Mouse (Mus musculus): ENCODE data around the gene Tmcc3. TPM values are rescaled to one million over a fixed set of nuclear protein-coding genes. Genes with fewer than 3 reads are reported as not detected.
"Not testable (repeated sequence)": the region's sequence is repeated elsewhere in the genome, so short reads cannot be mapped to it uniquely, and the experiment has no call there.

Tmcc3 gene
- polyA plus RNA-seq, 1 experiment from 2014 or later, result 20.8 TPM

DNA sequence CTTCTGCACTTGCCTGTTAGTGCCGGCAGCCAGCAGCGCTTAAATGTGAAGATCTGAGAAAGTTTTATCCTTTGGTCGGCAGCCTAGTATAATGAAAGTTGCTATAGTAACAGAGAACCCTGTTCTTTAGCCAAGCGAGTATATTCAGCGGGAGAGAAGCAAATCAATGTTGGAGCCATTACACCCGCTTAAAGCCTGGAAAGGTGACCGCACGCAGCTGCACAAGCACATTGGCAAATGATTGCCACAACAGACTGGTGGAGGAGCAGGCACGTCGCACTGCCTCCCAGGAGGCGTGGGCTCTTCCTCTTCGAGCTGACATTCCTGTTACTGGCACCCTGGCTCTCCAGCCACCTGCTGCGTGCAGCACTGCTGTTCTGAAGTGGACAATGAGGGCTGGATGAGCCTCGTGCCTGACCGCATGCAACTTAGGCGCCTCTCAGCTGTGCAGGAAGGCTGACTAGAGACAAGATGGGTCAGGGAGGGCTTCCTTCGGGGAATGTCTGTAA is 273.2 kb downstream of the Tmcc3 start:
- ATAC-seq (ENCODE audit: low FRiP score, low TSS enrichment), result no peak
- Histone ChIP-seq H3K9me3 (ENCODE audit: control insufficient read depth, low read length) (no peaks in the 10 kb centered on the region), H3K27me3 (ENCODE audit: control insufficient read depth, insufficient read depth, low read length) (no peaks in the 10 kb centered on the region), H3K9ac (ENCODE audit: low read length) (no peak overlapping the region), H3K4me2 (replicated peaks; ENCODE audit: low read depth) (no peak overlapping the region), H3K27ac (replicated peaks) (no peak overlapping the region), H3K4me1 (replicated peaks; ENCODE audit: control insufficient read depth, insufficient read depth) (no peaks in the 10 kb centered on the region), H3K36me3 (ENCODE audit: control insufficient read depth, insufficient read depth, low read length) (peaks cover 7% of the 10 kb centered on the region; the same call in 1 of the 2 replicates), H3K4me3 (ENCODE audit: low read depth, low read length) (no peak overlapping the region)
- no peak for DNase-seq (ENCODE audit: low spot score)
- WGBS, result 59% methylated on average over 17 of the region's 17 CpGs
- no peak for TF ChIP-seq CTCF (IDR thresholded peaks at IDR 0.05; ENCODE audit: low read depth)

- Histone ChIP-seq H3K4me3 (ENCODE audit: low read depth, low read length) (no peak overlapping the region), H3K9ac (ENCODE audit: low read length) (no peak overlapping the region), H3K36me3 (ENCODE audit: control insufficient read depth, insufficient read depth, low read length) (0 out of 2 replicates have a peak, but pooled peaks cover 4% of the 10 kb centered on the region), H3K27me3 (ENCODE audit: control insufficient read depth, insufficient read depth, low read length) (no peaks in the 10 kb centered on the region), H3K9me3 (ENCODE audit: control insufficient read depth, low read length) (no peaks in the 10 kb centered on the region), H3K27ac (replicated peaks) (no peak overlapping the region), H3K4me1 (replicated peaks; ENCODE audit: control insufficient read depth, insufficient read depth) (no peaks in the 10 kb centered on the region), H3K4me2 (replicated peaks; ENCODE audit: low read depth) (no peak overlapping the region)
- WGBS, result 71% methylated on average over 8 of the region's 8 CpGs
- DNase-seq (ENCODE audit: low spot score) (no peak), ATAC-seq (ENCODE audit: low FRiP score, low TSS enrichment) (no peak)
- TF ChIP-seq CTCF (IDR thresholded peaks at IDR 0.05; ENCODE audit: low read depth), result no peak
- no peak for TF ChIP-seq EP300 (optimal IDR thresholded peaks at IDR 0.05)
Measured at GRCm38 (mm10) chr10:94585819-94586218, 274.1 kb downstream of the Tmcc3 start.

- no peak for TF ChIP-seq EP300 (optimal IDR thresholded peaks at IDR 0.05)
- TF ChIP-seq CTCF (IDR thresholded peaks at IDR 0.05; ENCODE audit: low read depth), result no peak
- 60% methylated on average over 5 of the region's 5 CpGs for WGBS
- DNase-seq (ENCODE audit: low spot score) (no peak), ATAC-seq (ENCODE audit: low FRiP score, low TSS enrichment) (no peak)
- Histone ChIP-seq H3K4me2 (replicated peaks; ENCODE audit: low read depth) (no peak overlapping the region), H3K4me1 (replicated peaks; ENCODE audit: control insufficient read depth, insufficient read depth) (no peaks in the 10 kb centered on the region), H3K9me3 (ENCODE audit: control insufficient read depth, low read length) (no peaks in the 10 kb centered on the region), H3K27ac (replicated peaks) (no peak overlapping the region), H3K27me3 (ENCODE audit: control insufficient read depth, insufficient read depth, low read length) (no peaks in the 10 kb centered on the region), H3K4me3 (ENCODE audit: low read depth, low read length) (no peak overlapping the region), H3K36me3 (ENCODE audit: control insufficient read depth, insufficient read depth, low read length) (0 out of 2 replicates have a peak, but pooled peaks cover 4% of the 10 kb centered on the region), H3K9ac (ENCODE audit: low read length) (no peak overlapping the region)
Measured at GRCm38 (mm10) chr10:94588976-94589375, 277.2 kb downstream of the Tmcc3 start.

- Histone ChIP-seq H3K36me3 (ENCODE audit: control insufficient read depth, insufficient read depth, low read length) (no peaks in the 10 kb centered on the region), H3K9ac (ENCODE audit: low read length) (no peak overlapping the region), H3K4me1 (replicated peaks; ENCODE audit: control insufficient read depth, insufficient read depth) (no peaks in the 10 kb centered on the region), H3K27me3 (ENCODE audit: control insufficient read depth, insufficient read depth, low read length) (no peaks in the 10 kb centered on the region), H3K4me3 (ENCODE audit: low read depth, low read length) (no peak overlapping the region), H3K4me2 (replicated peaks; ENCODE audit: low read depth) (no peak overlapping the region), H3K27ac (replicated peaks) (no peak overlapping the region), H3K9me3 (ENCODE audit: control insufficient read depth, low read length) (no peaks in the 10 kb centered on the region)
- ATAC-seq (ENCODE audit: low FRiP score, low TSS enrichment), result no peak
- DNase-seq (ENCODE audit: low spot score), result no peak
- WGBS, result 64% methylated on average over 9 of the region's 9 CpGs
- TF ChIP-seq EP300 (optimal IDR thresholded peaks at IDR 0.05), result no peak
- TF ChIP-seq CTCF (IDR thresholded peaks at IDR 0.05; ENCODE audit: low read depth), result no peak
Measured at GRCm38 (mm10) chr10:94595705-94596104, 284.0 kb downstream of the Tmcc3 start.

- DNase-seq (ENCODE audit: low spot score); H3K27ac ChIP-seq (replicated peaks); H3K4me3 ChIP-seq (ENCODE audit: low read depth, low read length); H3K4me1 ChIP-seq (replicated peaks; ENCODE audit: control insufficient read depth, insufficient read depth); ATAC-seq (ENCODE audit: low FRiP score, low TSS enrichment); H3K36me3 ChIP-seq (ENCODE audit: control insufficient read depth, insufficient read depth, low read length); H3K9me3 ChIP-seq (ENCODE audit: control insufficient read depth, low read length); H3K4me2 ChIP-seq (replicated peaks; ENCODE audit: low read depth); H3K27me3 ChIP-seq (ENCODE audit: control insufficient read depth, insufficient read depth, low read length); H3K9ac ChIP-seq (ENCODE audit: low read length): not testable (repeated sequence)
- WGBS, result 90% methylated on average over 1 of the region's 2 CpGs
Measured at GRCm38 (mm10) chr10:94599846-94600245, 288.1 kb downstream of the Tmcc3 start.

- Histone ChIP-seq H3K4me2 (replicated peaks; ENCODE audit: low read depth) (no peak overlapping the region), H3K9ac (ENCODE audit: low read length) (no peak overlapping the region), H3K9me3 (ENCODE audit: control insufficient read depth, low read length) (no peaks in the 10 kb centered on the region), H3K27me3 (ENCODE audit: control insufficient read depth, insufficient read depth, low read length) (no peaks in the 10 kb centered on the region), H3K4me3 (ENCODE audit: low read depth, low read length) (no peak overlapping the region), H3K36me3 (ENCODE audit: control insufficient read depth, insufficient read depth, low read length) (no peaks in the 10 kb centered on the region), H3K4me1 (replicated peaks; ENCODE audit: control insufficient read depth, insufficient read depth) (no peaks in the 10 kb centered on the region), H3K27ac (replicated peaks) (no peak overlapping the region)
- ATAC-seq (ENCODE audit: low FRiP score, low TSS enrichment) (no peak), DNase-seq (ENCODE audit: low spot score) (no peak)
- 86% methylated on average over 6 of the region's 6 CpGs for WGBS
- TF ChIP-seq EP300 (optimal IDR thresholded peaks at IDR 0.05) (no peak), CTCF (IDR thresholded peaks at IDR 0.05; ENCODE audit: low read depth) (no peak)
Measured at GRCm38 (mm10) chr10:94601034-94601433, 289.3 kb downstream of the Tmcc3 start.

Measured in stomach, postnatal 0 days (tissue).